Mouse (Mus musculus) MEL (cell line): ENCODE data around the gene Ybx2. TPM values are rescaled to one million over a fixed set of nuclear protein-coding genes. Genes with fewer than 3 reads are reported as not detected.

Experiments used
- DNase-seq: peaks from one replicate; pipeline ENCODE4 v3.0.0; 2011; ENCODE audit warnings: low read depth, low spot score
- H3K27ac ChIP-seq: 2 replicates; pipeline ENCODE4 v1.5.1; 2012; ENCODE audit warnings: low read depth, mild to moderate bottlenecking, control low read depth, low read length, moderate library complexity; ENCODE audit not compliant: control insufficient read depth
- H3K27me3 ChIP-seq, 2 experiments: fragments of 150-350 bp in 1 of 2; sonication (generic) in 1 of 2; 2 replicates each; pipeline ENCODE4 v1.6.1; 2012; ENCODE audit warnings: low read length in 2 of 2, mild to moderate bottlenecking in 2 of 2, improper control_type of control experiment in 1 of 2, moderate library complexity in 1 of 2; ENCODE audit not compliant: insufficient read depth in 2 of 2, control insufficient read depth in 1 of 2
- H3K36me3 ChIP-seq, 2 experiments: 2 replicates each; pipeline ENCODE4 v1.6.1; 2012 to 2014; ENCODE audit warnings: low read length in 2 of 2, improper control_type of control experiment in 1 of 2, inconsistent platforms in 1 of 2, mild to moderate bottlenecking in 1 of 2; ENCODE audit not compliant: insufficient read depth in 2 of 2, control insufficient read depth in 1 of 2
- H3K4me1 ChIP-seq, 2 experiments: fragments of 150-350 bp in 1 of 2; sonication (generic) in 1 of 2; 2 replicates each; pipeline ENCODE4 v1.6.1; 2012; ENCODE audit warnings: low read length in 2 of 2, improper control_type of control experiment in 1 of 2, mild to moderate bottlenecking in 1 of 2; ENCODE audit not compliant: insufficient read depth in 2 of 2, control insufficient read depth in 1 of 2
- H3K4me3 ChIP-seq, 2 experiments: fragments of 150-350 bp in 1 of 2; sonication (generic) in 1 of 2; 2 replicates each; pipeline ENCODE4 v1.5.1; 2012; ENCODE audit warnings: low read depth in 2 of 2, low read length in 2 of 2, mild to moderate bottlenecking in 2 of 2, moderate library complexity in 2 of 2, control low read depth in 1 of 2, improper control_type of control experiment in 1 of 2; ENCODE audit not compliant: control insufficient read depth in 1 of 2, insufficient read depth in 1 of 2
- H3K79me2 ChIP-seq: 2 replicates; pipeline ENCODE4 v1.6.1; 2012; ENCODE audit warnings: mild to moderate bottlenecking, low read length, moderate library complexity; ENCODE audit not compliant: control insufficient read depth, poor library complexity, insufficient read depth
- H3K9ac ChIP-seq: 2 replicates; pipeline ENCODE4 v1.6.1; 2012; ENCODE audit warnings: low read depth, mild to moderate bottlenecking, control low read depth, low read length, moderate library complexity; ENCODE audit not compliant: control insufficient read depth, poor library complexity, severe bottlenecking
- H3K9me3 ChIP-seq: fragments of 150-350 bp; sonication (generic); replicated peaks from 2 replicates; pipeline ENCODE4 v1.6.1; 2012; ENCODE audit warnings: mild to moderate bottlenecking, low read length, improper control_type of control experiment, moderate library complexity; ENCODE audit not compliant: insufficient read depth
- BHLHE40 ChIP-seq: IDR thresholded peaks from 2 replicates; pipeline ENCODE4 v1.6.1; 2012; ENCODE audit warnings: low read depth, mild to moderate bottlenecking, inconsistent platforms, low read length, improper control_type of control experiment, borderline replicate concordance
- CHD1 ChIP-seq: IDR thresholded peaks from 2 replicates; pipeline ENCODE4 v1.6.1; 2012; ENCODE audit warnings: low read depth, mild to moderate bottlenecking, inconsistent platforms, low read length, improper control_type of control experiment
- CHD2 ChIP-seq: IDR thresholded peaks from 2 replicates; pipeline ENCODE4 v1.6.1; 2011; ENCODE audit warnings: low read length, improper control_type of control experiment
- CTCF ChIP-seq, 3 experiments: IDR thresholded peaks in 2 of 3; conservative IDR thresholded peaks in 1 of 3; 2 replicates each; pipeline ENCODE4 v1.5.1; 2011 to 2012; ENCODE audit warnings: low read length in 3 of 3, low read depth in 2 of 3, mild to moderate bottlenecking in 2 of 3, improper control_type of control experiment in 1 of 3, inconsistent platforms in 1 of 3, mixed read lengths in 1 of 3, moderate library complexity in 1 of 3; ENCODE audit not compliant: control insufficient read depth in 1 of 3, insufficient read depth in 1 of 3, poor library complexity in 1 of 3, severe bottlenecking in 1 of 3
- E2F4 ChIP-seq: IDR thresholded peaks from 2 replicates; pipeline ENCODE4 v1.6.1; 2011; ENCODE audit warnings: low read depth, low read length, improper control_type of control experiment, borderline replicate concordance
- ELF1 ChIP-seq: IDR thresholded peaks from 2 replicates; pipeline ENCODE4 v1.6.1; 2014; ENCODE audit warnings: low read depth, mild to moderate bottlenecking, inconsistent platforms, low read length, improper control_type of control experiment, moderate library complexity
- ETS1 ChIP-seq: IDR thresholded peaks from 2 replicates; pipeline ENCODE4 v1.6.1; 2012; ENCODE audit warnings: low read depth, mild to moderate bottlenecking, inconsistent platforms, low read length, improper control_type of control experiment, moderate library complexity
- HCFC1 ChIP-seq: IDR thresholded peaks from 2 replicates; pipeline ENCODE4 v1.6.1; 2012; ENCODE audit warnings: low read depth, mild to moderate bottlenecking, inconsistent platforms, low read length, improper control_type of control experiment, moderate library complexity
- JUND ChIP-seq: IDR thresholded peaks from 2 replicates; pipeline ENCODE4 v1.6.1; 2011; ENCODE audit warnings: low read depth, mild to moderate bottlenecking, improper control_type of control experiment, low read length
- NRF1 ChIP-seq: IDR thresholded peaks from 2 replicates; pipeline ENCODE4 v1.6.1; 2014; ENCODE audit warnings: low read depth, mild to moderate bottlenecking, inconsistent platforms, low read length, improper control_type of control experiment, moderate library complexity; ENCODE audit not compliant: poor library complexity, insufficient read depth, severe bottlenecking
- POLR2A ChIP-seq, 2 experiments: IDR thresholded peaks; 2 replicates each; pipeline ENCODE4 v1.6.1; 2011 to 2012; ENCODE audit warnings: low read length in 2 of 2, mild to moderate bottlenecking in 2 of 2, control low read depth in 1 of 2, improper control_type of control experiment in 1 of 2, low read depth in 1 of 2, moderate library complexity in 1 of 2; ENCODE audit not compliant: control insufficient read depth in 1 of 2, insufficient read depth in 1 of 2, poor library complexity in 1 of 2
- POLR2AphosphoS2 ChIP-seq: IDR thresholded peaks from 2 replicates; pipeline ENCODE4 v1.6.1; 2011; ENCODE audit warnings: low read length, improper control_type of control experiment
- POLR2AphosphoS5 ChIP-seq: IDR thresholded peaks from 2 replicates; pipeline ENCODE4 v1.6.1; 2012; ENCODE audit warnings: low read depth, borderline replicate concordance, mild to moderate bottlenecking, inconsistent platforms, low read length, moderate library complexity, mixed read lengths
- RAD21 ChIP-seq: IDR thresholded peaks from 2 replicates; pipeline ENCODE4 v1.6.1; 2011; ENCODE audit warnings: mild to moderate bottlenecking, low read depth, low read length, improper control_type of control experiment
- RCOR1 ChIP-seq: IDR thresholded peaks from 2 replicates; pipeline ENCODE4 v1.6.1; 2012; ENCODE audit warnings: low read depth, mild to moderate bottlenecking, inconsistent platforms, low read length, improper control_type of control experiment
- TCF12 ChIP-seq: IDR thresholded peaks from 2 replicates; pipeline ENCODE4 v1.6.1; 2014; ENCODE audit warnings: low read depth, mild to moderate bottlenecking, inconsistent platforms, low read length, improper control_type of control experiment, moderate library complexity
- UBTF ChIP-seq: IDR thresholded peaks from 2 replicates; pipeline ENCODE4 v1.6.1; 2012; ENCODE audit warnings: low read depth, mild to moderate bottlenecking, inconsistent platforms, low read length, improper control_type of control experiment, moderate library complexity, borderline replicate concordance; ENCODE audit not compliant: insufficient read depth
- ZMIZ1 ChIP-seq: IDR thresholded peaks from 2 replicates; pipeline ENCODE4 v1.6.1; 2012; ENCODE audit warnings: low read depth, mild to moderate bottlenecking, inconsistent platforms, low read length, improper control_type of control experiment, moderate library complexity
- ZNF384 ChIP-seq: IDR thresholded peaks from 2 replicates; pipeline ENCODE4 v1.6.1; 2012; ENCODE audit warnings: low read depth, mild to moderate bottlenecking, inconsistent platforms, low read length, improper control_type of control experiment
- polyA plus RNA-seq, 2 experiments: library from polyadenylated mRNA; stranded (reverse) in 1 of 2; unstranded in 1 of 2; fragments of >175 nt in 1 of 2; fragments of >200 nt in 1 of 2; gene quantifications; 2 replicates each; pipeline versions ENCODE4 v1.2.1 to v1.2.4; 2012; ENCODE audit warnings: low replicate concordance in 2 of 2, low read depth in 1 of 2; ENCODE audit not compliant: insufficient read length in 2 of 2, insufficient read depth in 1 of 2, missing spikeins in 1 of 2
- total RNA-seq: library from RNA; depleted of rRNA; stranded (reverse); fragments of 300-350 nt; gene quantifications from 2 replicates; pipeline ENCODE4 v1.2.3, GENCODE M21; 2012

The Ybx2 gene
- total and polyA plus RNA-seq, 3 experiments, result 0.50 to 0.92 TPM; not detected in 1

DNA sequence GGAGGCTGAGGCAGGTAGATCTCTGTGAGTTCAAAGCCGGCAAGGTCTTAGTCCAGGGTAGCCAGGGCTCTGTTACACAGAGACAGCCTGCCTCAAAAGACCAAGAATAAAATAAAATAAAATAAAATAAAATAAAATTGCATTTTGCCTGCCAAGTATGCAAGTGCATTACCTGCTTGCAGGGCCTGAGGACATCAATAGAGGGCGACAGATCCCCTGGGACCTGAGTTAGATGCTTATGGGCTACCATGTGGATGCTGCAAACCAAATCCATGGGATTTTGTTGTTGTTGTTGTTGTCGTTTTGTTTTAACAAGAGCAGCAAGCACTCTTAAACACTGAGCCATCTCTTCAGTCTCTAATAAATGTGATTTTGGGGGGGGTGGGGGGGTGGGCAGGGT is 3.3 kb upstream of the Ybx2 start:
- Histone ChIP-seq H3K27ac (peak overlapping the region; percentile 99), H3K27me3 (no peaks in the 10 kb centered on the region), H3K9ac (peak overlapping the region; percentile 56), H3K4me3 (peak overlapping the region in 1 of 2 experiments; percentile 47; a peak in 2 of 4 replicates), H3K79me2 (no peaks in the 10 kb centered on the region), H3K9me3 (no peaks in the 10 kb centered on the region), H3K4me1 (peaks cover 9 to 37% of the 10 kb centered on the region in 2 experiments; a peak in 3 of 4 replicates), H3K36me3 (peaks cover 0 to 36% of the 10 kb centered on the region in 2 experiments; a peak in 2 of 4 replicates)
- DNase-seq, result peak; percentile 59
- peak; percentile 3; the same call in 1 of the 2 replicates for TF ChIP-seq RAD21
- no peak for TF ChIP-seq ZMIZ1
- no peak for TF ChIP-seq ETS1
- TF ChIP-seq CTCF (IDR thresholded peaks at IDR 0.05 in 2 of 3, conservative IDR thresholded peaks at IDR 0.05 in 1 of 3; ENCODE audit: control insufficient read depth in 1 of 3, insufficient read depth in 1 of 3, low read depth in 2 of 3, low read length in 3 of 3, poor library complexity in 1 of 3, severe bottlenecking in 1 of 3), result peak; percentile 39 to 66 (median 47)

DNA sequence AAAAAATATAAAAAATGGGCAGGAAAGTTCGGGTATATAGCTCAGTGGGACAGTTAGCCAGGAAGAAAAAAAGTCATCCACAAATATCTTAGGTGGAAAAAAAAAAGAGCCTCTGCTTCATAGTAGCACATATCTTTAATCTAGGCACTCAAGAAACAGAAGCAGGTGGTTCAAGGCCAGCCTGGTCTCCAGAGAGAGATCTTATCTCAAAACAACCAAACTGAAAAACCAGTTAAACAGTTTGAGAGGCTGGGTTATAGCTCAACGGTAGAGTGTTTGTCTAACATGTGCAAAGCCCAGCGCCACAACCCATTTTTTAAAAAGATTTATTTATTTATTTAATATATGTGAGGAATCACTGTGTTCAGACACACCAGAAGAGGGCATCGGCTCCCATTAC is 2.5 kb upstream of the Ybx2 start:
- Histone ChIP-seq H3K9ac (no peak overlapping the region), H3K27me3 (no peaks in the 10 kb centered on the region; a peak in 1 of 4 replicates)
- DNase-seq, result no peak
- no peak for TF ChIP-seq ZNF384
- TF ChIP-seq POLR2AphosphoS2, result no peak
- TF ChIP-seq JUND, result no peak
- TF ChIP-seq POLR2A (IDR thresholded peaks at IDR 0.05; ENCODE audit: control insufficient read depth in 1 of 2, insufficient read depth in 1 of 2, low read depth in 1 of 2, low read length in 2 of 2, poor library complexity in 1 of 2), result no peak
- TF ChIP-seq CHD1, result no peak
- TF ChIP-seq ELF1, result no peak
- no peak for TF ChIP-seq RCOR1
- TF ChIP-seq BHLHE40, result no peak
- no peak for TF ChIP-seq CHD2
- no peak for TF ChIP-seq POLR2AphosphoS5
- no peak for TF ChIP-seq E2F4
- TF ChIP-seq NRF1, result no peak
- TF ChIP-seq UBTF, result no peak
- TF ChIP-seq TCF12, result no peak
- TF ChIP-seq HCFC1, result no peak
- TF ChIP-seq, all 39 proteins: peak for 0
- no peak overlapping the region for H3K4me3 ChIP-seq
- peaks cover 9 to 37% of the 10 kb centered on the region in 2 experiments; a peak in 3 of 4 replicates for H3K4me1 ChIP-seq
- no peaks in the 10 kb centered on the region for H3K79me2 ChIP-seq
- no peaks in the 10 kb centered on the region for H3K9me3 ChIP-seq
- no peak overlapping the region for H3K27ac ChIP-seq
- peaks cover 0 to 36% of the 10 kb centered on the region in 2 experiments; a peak in 2 of 4 replicates for H3K36me3 ChIP-seq
